Mouse (Mus musculus) heart, embryonic 14.5 days (tissue): ENCODE results near the gene Il6ra. TPM values are rescaled to one million over a fixed set of nuclear protein-coding genes. Genes with fewer than 3 reads are reported as not detected.

Source experiments
- ATAC-seq: fragments of 200-750 bp; cut with Nextera tagmentation; 2 replicates; pipeline ENCODE4 v1.8.0; 2017; ENCODE audit warnings: low read depth, moderate TSS enrichment; ENCODE audit not compliant: insufficient number of reproducible peaks, insufficient read depth, low FRiP score
- H3K27ac ChIP-seq, 2 experiments: fragments of 200-500 bp in 1 of 2; fragments of 300-500 bp in 1 of 2; sonication (generic) in 1 of 2; replicated peaks in 1 of 2; 2 replicates each; pipeline ENCODE4 v1.5.1; 2012 to 2014; ENCODE audit warnings: low read depth in 2 of 2, low read length in 2 of 2, control low read depth in 1 of 2, mild to moderate bottlenecking in 1 of 2, mixed read lengths in 1 of 2; ENCODE audit not compliant: control insufficient read depth in 1 of 2, insufficient read depth in 1 of 2
- H3K27me3 ChIP-seq: fragments of 300-500 bp; sonication (generic); 2 replicates; pipeline ENCODE4 v1.6.1; 2014; ENCODE audit warnings: mild to moderate bottlenecking, low read length, control low read depth; ENCODE audit not compliant: control insufficient read depth, insufficient read depth
- H3K36me3 ChIP-seq: fragments of 300-500 bp; sonication (generic); 2 replicates; pipeline ENCODE4 v1.6.1; 2014; ENCODE audit warnings: mild to moderate bottlenecking, control low read depth, low read length, mixed read lengths; ENCODE audit not compliant: control insufficient read depth, insufficient read depth
- H3K4me1 ChIP-seq, 2 experiments: fragments of 200-500 bp in 1 of 2; fragments of 300-500 bp in 1 of 2; sonication (generic) in 1 of 2; 2 replicates each; pipeline ENCODE4 v1.6.1; 2012 to 2014; ENCODE audit warnings: low read length in 2 of 2, control low read depth in 1 of 2, mixed read lengths in 1 of 2; ENCODE audit not compliant: control insufficient read depth in 2 of 2, insufficient read depth in 2 of 2
- H3K4me2 ChIP-seq: fragments of 300-500 bp; sonication (generic); 2 replicates; pipeline ENCODE4 v1.6.1; 2014; ENCODE audit warnings: mild to moderate bottlenecking, low read length
- H3K4me3 ChIP-seq, 2 experiments: fragments of 200-500 bp in 1 of 2; fragments of 300-500 bp in 1 of 2; sonication (generic) in 1 of 2; 2 replicates each; pipeline ENCODE4 v1.5.1; 2012 to 2014; ENCODE audit warnings: low read length in 2 of 2, mild to moderate bottlenecking in 2 of 2, control low read depth in 1 of 2, low read depth in 1 of 2, moderate library complexity in 1 of 2; ENCODE audit not compliant: control insufficient read depth in 1 of 2, insufficient read depth in 1 of 2
- H3K9ac ChIP-seq: fragments of 300-500 bp; sonication (generic); 2 replicates; pipeline ENCODE4 v1.6.1; 2014; ENCODE audit warnings: mild to moderate bottlenecking, low read length
- H3K9me3 ChIP-seq: fragments of 300-500 bp; sonication (generic); 2 replicates; pipeline ENCODE4 v1.6.1; 2016; ENCODE audit warnings: low read length, control low read depth; ENCODE audit not compliant: control insufficient read depth
- WGBS: fragments of 180-500 bp; shearing (Covaris S2); extraction: QIAGEN DNeasy Blood & Tissue Kit; methylation state at CpG from one replicate; pipeline ENCODE4 v1.1.7; 2014; 5-methylcytosine and 5-hydroxymethylcytosine counted together
- polyA plus RNA-seq: library from polyadenylated mRNA; unstranded; fragments of >200 nt; fragmentation: Nextera tagmentation; extraction: Ambion mirVana; gene quantifications from 2 replicates; pipeline ENCODE4 v1.2.1, GENCODE M21; 2014

Gene Il6ra
- polyA plus RNA-seq, 1 experiment from 2014 or later = 0.32 TPM

DNA sequence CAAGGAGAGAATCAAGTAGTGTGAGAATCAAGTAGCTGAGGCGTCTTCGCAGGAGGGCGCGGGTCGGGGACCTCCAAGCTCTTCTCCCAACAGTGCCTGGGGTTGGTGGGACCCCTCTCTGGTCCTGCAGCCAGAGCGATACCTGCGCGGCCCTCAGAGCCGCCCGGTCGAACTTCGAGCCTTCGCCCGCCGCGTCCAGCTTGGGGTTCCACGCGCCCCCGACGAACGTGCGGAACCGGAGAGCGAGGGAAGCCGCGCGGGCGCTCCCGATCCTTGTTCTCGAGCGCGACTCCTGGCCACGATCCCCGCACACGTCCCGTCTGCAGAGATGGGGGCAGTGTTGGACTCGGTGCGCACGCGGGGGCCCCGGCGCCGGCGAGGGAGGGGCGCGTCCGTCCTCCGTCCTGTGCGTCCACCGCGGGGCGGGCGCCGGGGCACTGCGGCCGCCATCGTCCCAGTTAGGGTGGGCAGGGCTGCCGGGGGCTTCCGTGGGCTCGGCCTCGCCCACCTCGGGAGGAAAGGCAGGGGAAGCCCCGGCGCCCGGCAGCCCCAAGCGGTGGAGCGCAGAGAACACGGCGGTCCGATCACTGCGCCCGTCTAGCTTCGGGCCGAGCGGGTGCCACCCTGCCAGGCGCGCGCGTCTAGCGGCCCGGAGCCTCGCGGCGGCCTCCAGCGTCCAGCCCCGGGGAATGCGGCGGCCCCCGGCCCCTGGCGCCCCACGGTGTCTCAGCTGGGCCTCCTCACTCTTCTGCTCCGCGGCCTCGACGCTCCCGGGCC lies 82.0 kb downstream of the Il6ra start, which contains the start of gene She:
She (plus strand) TSS at position 556 of the 777 bp plus-strand sequence.
- Histone ChIP-seq H3K27ac (peak within 1 kb of the TSS; percentile 67 to 81), H3K36me3 (no peaks in the 10 kb centered on the region), H3K9me3 (no peaks in the 10 kb centered on the region), H3K4me1 (peaks cover 2 to 8% of the 10 kb centered on the region in 2 experiments; a peak in 1 of 4 replicates), H3K9ac (peak within 1 kb of the TSS; percentile 81), H3K27me3 (peaks cover 46% of the 10 kb centered on the region), H3K4me3 (peak within 1 kb of the TSS; percentile 60 to 63), H3K4me2 (peak within 1 kb of the TSS; percentile 73)
- WGBS = 1% methylated on average over 81 of the region's 96 CpGs
- ATAC-seq = peak; percentile 53; the same call in 1 of the 2 replicates

DNA sequence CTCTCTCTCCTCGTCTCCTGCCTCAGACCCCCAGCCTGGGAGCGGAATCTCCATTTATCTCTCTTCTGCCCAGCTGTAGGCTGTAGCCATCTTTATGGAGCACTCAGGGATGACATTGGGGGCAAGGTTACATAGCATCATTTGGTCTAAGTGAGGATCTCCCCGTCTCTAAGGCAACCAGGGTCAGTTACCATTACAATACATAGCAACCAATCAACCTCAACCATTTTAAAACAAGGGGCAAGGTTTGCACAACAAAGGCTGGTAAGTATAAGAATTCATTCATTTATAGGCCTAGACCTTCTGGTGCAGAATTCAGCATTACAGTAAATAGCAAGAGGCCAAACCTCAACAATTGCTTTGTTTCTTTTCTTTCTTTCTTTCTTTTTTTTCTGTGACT lies 86.7 kb downstream of the Il6ra start:
- WGBS = 69% methylated on average over 3 of the region's 3 CpGs
- H3K4me3 ChIP-seq = no peak overlapping the region
- H3K4me1 ChIP-seq = peaks cover 0 to 4% of the 10 kb centered on the region in 2 experiments; a peak in 1 of 4 replicates
- no peaks in the 10 kb centered on the region for H3K36me3 ChIP-seq
- no peak overlapping the region for H3K9ac ChIP-seq
- no peak for ATAC-seq
- H3K9me3 ChIP-seq = no peaks in the 10 kb centered on the region
- H3K4me2 ChIP-seq = no peak overlapping the region
- no peak overlapping the region for H3K27ac ChIP-seq
- peaks cover 22% of the 10 kb centered on the region for H3K27me3 ChIP-seq

DNA sequence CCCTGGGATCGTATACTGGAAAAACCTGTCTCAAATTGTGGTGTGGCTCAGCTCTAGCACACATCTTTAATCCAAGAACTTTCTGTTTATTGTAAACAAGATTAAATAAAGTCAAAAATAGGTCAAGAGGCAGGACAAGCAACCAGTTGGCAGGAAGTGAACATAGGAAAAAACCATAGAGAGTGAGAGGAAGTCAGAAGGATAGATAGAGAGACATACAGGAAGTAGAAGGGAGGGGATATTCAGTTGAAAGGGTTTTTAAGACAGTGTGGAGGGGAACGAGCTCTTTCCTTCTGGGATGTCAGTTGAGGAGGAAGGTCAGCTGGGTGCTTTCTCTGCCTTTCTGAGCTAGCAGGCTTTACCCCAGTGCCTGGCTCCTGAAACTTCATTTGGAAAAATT lies 89.4 kb downstream of the Il6ra start:
- 0 out of 4 replicates have a peak, but pooled peaks cover 0 to 5% of the 10 kb centered on the region in 2 experiments for H3K4me1 ChIP-seq
- WGBS = 55% methylated on average over 2 of the region's 2 CpGs

DNA sequence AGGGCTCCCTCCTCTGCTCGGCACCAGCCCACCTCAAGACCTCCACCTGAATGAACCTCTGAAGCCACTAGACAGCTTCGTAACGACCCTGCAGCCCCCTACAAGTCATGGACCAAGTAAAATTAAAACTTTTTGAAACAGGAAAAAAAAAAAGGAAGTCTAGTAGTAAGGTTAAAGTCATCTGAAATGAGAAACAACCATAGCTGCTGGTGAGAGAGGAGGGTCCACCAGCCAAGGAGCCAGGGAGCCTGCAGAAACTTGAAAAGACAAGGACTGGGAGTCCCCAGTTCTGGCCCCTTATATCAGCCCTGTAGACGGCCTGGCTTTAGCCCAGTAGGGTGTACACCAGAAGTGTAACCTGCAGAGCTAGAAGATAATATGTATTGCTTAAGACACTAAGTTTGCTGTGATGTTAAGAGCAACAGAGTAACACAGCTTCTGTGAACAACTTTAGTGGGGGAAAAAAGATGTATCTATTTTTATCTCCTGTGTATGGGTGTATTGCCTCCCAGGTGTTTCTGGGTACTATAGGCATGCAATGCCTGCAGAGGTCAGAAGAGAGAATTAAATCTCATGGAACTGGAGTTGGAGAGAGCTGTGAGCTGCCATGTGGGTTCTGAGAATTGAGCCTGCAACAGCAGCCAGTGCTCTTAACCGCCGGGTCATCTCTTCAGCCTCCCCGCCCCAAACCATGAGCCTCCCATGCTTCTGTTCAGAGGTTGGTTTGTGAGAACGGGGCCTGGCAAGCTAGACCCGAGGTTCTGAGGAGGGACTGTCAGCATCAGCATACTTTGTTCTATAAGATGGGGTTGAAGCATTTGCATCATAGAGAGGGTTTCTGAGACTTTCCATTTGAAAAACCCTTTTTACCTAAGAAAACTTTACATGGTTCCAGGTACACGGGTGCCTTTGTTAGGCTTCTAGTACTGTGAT lies 91.2 kb downstream of the Il6ra start:
- Histone ChIP-seq H3K27me3 (no peaks in the 10 kb centered on the region), H3K9ac (no peak overlapping the region), H3K36me3 (no peaks in the 10 kb centered on the region), H3K4me1 (peaks cover 0 to 5% of the 10 kb centered on the region in 2 experiments; a peak in 1 of 4 replicates), H3K4me2 (no peak overlapping the region), H3K27ac (no peak overlapping the region), H3K4me3 (no peak overlapping the region), H3K9me3 (no peaks in the 10 kb centered on the region)
- no peak for ATAC-seq
- 67% methylated on average over 10 of the region's 10 CpGs for WGBS

More for the DNA sequence above, 89.4 kb downstream of the Il6ra start:
- H3K27me3 ChIP-seq = no peaks in the 10 kb centered on the region
- no peaks in the 10 kb centered on the region for H3K36me3 ChIP-seq
- no peaks in the 10 kb centered on the region for H3K9me3 ChIP-seq
- no peak overlapping the region for H3K4me2 ChIP-seq
- no peak overlapping the region for H3K27ac ChIP-seq
- no peak overlapping the region for H3K4me3 ChIP-seq
- no peak for ATAC-seq
- no peak overlapping the region for H3K9ac ChIP-seq

DNA sequence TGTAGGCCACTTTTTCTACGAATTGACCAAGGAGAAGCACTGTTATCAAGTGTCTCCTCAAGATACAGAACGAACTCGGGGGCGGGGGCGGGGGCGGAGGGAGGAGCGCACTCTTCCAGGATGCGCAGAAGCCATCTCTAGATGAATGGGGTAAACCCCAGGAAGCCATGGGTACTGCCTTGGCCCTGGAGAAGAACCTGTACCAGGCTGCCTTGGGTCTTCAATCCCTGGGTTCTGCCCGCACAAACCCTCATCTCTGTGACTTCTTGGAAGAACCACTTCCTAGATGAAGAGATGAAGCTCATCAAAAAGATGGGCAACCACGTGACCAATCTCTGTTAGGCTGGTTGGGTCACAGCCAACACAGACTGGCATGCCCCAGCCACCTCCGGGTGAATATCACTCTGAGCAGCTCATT lies 91.9 kb downstream of the Il6ra start:
- H3K4me2 ChIP-seq = no peak overlapping the region
- no peaks in the 10 kb centered on the region for H3K27me3 ChIP-seq
- H3K4me1 ChIP-seq = peaks cover 0 to 5% of the 10 kb centered on the region in 2 experiments; a peak in 1 of 4 replicates
- H3K4me3 ChIP-seq = no peak overlapping the region
- no peak for ATAC-seq
- 82% methylated on average over 11 of the region's 11 CpGs for WGBS
- no peak overlapping the region for H3K27ac ChIP-seq
- H3K36me3 ChIP-seq = no peaks in the 10 kb centered on the region
- H3K9ac ChIP-seq = no peak overlapping the region
- H3K9me3 ChIP-seq = no peaks in the 10 kb centered on the region

DNA sequence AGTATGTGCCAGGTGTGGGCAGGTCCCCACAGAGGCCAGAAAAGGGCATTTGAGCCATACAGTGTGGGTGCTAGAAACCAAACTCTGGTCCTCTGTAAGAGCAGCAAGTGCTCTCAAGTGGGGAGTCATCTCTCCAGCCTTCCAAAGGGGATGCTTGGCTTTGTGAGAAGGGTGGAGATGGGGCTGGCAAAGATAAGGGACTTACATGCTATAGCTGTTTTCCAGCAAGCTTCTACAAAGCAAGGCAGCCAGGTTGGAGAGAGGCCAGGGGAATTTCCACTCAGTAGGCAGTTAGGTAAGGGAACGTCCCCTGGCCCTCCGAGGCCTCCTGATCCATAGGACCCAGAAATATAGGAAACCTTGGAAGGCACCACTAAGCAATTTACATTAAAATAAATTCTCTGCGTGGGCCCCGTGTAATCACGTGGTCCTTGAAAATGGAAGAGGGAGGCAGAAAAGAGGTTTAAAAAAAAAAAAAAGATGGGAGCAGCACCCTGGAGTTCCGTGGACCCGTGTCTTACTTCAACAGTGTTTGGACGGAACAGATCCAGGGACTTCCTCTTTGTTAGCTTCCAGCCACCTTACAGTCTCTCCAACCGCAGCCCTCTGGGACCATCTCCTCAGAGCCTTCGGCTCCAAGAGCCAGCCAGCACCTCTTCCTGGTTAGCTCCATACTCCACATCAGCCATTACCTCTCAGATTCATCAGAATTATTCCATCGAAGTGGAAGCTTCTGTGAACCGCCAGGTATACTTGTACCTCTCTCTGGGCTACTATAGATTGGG lies 92.5 kb downstream of the Il6ra start:
- Histone ChIP-seq H3K4me2 (no peak overlapping the region), H3K9ac (no peak overlapping the region), H3K27ac (0 out of 4 replicates have a peak overlapping the region, but pooled peaks of 1 of the 2 experiments have one; percentile 33), H3K4me3 (no peak overlapping the region), H3K9me3 (no peaks in the 10 kb centered on the region), H3K36me3 (no peaks in the 10 kb centered on the region), H3K27me3 (no peaks in the 10 kb centered on the region), H3K4me1 (peaks cover 0 to 5% of the 10 kb centered on the region in 2 experiments; a peak in 1 of 4 replicates)
- 79% methylated on average over 12 of the region's 12 CpGs for WGBS
- ATAC-seq = no peak

DNA sequence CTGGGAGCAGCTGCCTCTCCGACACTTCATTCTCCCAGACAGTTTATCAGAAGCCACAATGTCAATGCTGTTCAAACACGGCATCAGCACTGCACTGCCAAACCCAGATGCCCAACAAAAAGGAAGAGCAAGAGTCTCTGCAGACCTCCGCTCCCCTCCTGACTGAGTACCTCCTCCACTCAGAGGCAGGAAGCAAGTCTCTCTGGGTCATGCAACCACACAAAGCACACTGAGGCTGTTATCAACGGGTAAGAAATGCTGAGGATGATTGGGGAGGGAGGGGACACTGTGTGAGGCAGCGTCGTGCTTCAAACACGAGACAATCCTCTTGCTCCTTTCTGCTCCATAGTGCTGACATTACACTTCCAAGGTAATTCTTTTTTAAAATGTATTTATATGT lies 93.1 kb downstream of the Il6ra start:
- Histone ChIP-seq H3K4me3 (no peak overlapping the region), H3K27ac (0 out of 4 replicates have a peak overlapping the region, but pooled peaks of 1 of the 2 experiments have one; percentile 33), H3K36me3 (no peaks in the 10 kb centered on the region), H3K9ac (no peak overlapping the region), H3K4me1 (peaks cover 0 to 5% of the 10 kb centered on the region in 2 experiments; a peak in 1 of 4 replicates), H3K27me3 (no peaks in the 10 kb centered on the region), H3K4me2 (no peak overlapping the region), H3K9me3 (no peaks in the 10 kb centered on the region)
- WGBS = 37% methylated on average over 7 of the region's 7 CpGs
- ATAC-seq = peak; percentile 56; the same call in 1 of the 2 replicates
